Mouse (Mus musculus) kidney, adult 2 months (tissue): ENCODE data around the gene Tfpt. TPM values are rescaled to one million over a fixed set of nuclear protein-coding genes. Genes with fewer than 3 reads are reported as not detected.

ENCODE experiments used
- DNase-seq: peaks from one replicate; pipeline ENCODE4 v3.0.0; 2021
- H3K27ac ChIP-seq: fragments of 200-500 bp; 2 replicates; pipeline ENCODE4 v1.5.1; 2012; ENCODE audit warnings: low read depth, low read length, control low read depth, inconsistent platforms; ENCODE audit not compliant: insufficient read depth
- H3K27me3 ChIP-seq: fragments of 200-500 bp; replicated peaks from 2 replicates; pipeline ENCODE4 v1.6.1; 2012; ENCODE audit warnings: mild to moderate bottlenecking, moderate library complexity, low read length, inconsistent platforms; ENCODE audit not compliant: control insufficient read depth, insufficient read depth
- H3K36me3 ChIP-seq: fragments of 200-500 bp; 2 replicates; pipeline ENCODE4 v1.6.1; 2012; ENCODE audit warnings: mild to moderate bottlenecking, moderate library complexity, low read length, inconsistent platforms; ENCODE audit not compliant: control insufficient read depth, insufficient read depth
- H3K4me1 ChIP-seq: fragments of 200-500 bp; 2 replicates; pipeline ENCODE4 v1.6.1; 2011; ENCODE audit warnings: low read length; ENCODE audit not compliant: control insufficient read depth, insufficient read depth
- H3K4me3 ChIP-seq: fragments of 200-500 bp; 2 replicates; pipeline ENCODE4 v1.5.1; 2011; ENCODE audit warnings: mild to moderate bottlenecking, low read depth, low read length, control low read depth; ENCODE audit not compliant: insufficient read depth
- CTCF ChIP-seq: fragments of 200-500 bp; conservative IDR thresholded peaks from 2 replicates; pipeline ENCODE4 v1.5.1; 2011; ENCODE audit warnings: low read depth, mild to moderate bottlenecking, control low read depth, low read length, moderate library complexity, mixed read lengths; ENCODE audit not compliant: insufficient read depth, insufficient read length
- POLR2A ChIP-seq: fragments of 200-500 bp; IDR thresholded peaks from one replicate; pipeline ENCODE4 v1.6.1; 2011; ENCODE audit warnings: low read depth, low read length, control low read depth
- WGBS: fragments of 180-500 bp; shearing (Covaris S2); methylation state at CpG from one replicate; pipeline ENCODE4 v1.1.7; 2018; 5-methylcytosine and 5-hydroxymethylcytosine counted together
- polyA plus RNA-seq: library from polyadenylated mRNA; depleted of rRNA; stranded (reverse); fragments of >200 nt; gene quantifications from 2 replicates; pipeline ENCODE4 v1.2.3, GENCODE M21; 2012

Tfpt gene
- polyA plus RNA-seq, 1 experiment = 9.9 TPM

DNA sequence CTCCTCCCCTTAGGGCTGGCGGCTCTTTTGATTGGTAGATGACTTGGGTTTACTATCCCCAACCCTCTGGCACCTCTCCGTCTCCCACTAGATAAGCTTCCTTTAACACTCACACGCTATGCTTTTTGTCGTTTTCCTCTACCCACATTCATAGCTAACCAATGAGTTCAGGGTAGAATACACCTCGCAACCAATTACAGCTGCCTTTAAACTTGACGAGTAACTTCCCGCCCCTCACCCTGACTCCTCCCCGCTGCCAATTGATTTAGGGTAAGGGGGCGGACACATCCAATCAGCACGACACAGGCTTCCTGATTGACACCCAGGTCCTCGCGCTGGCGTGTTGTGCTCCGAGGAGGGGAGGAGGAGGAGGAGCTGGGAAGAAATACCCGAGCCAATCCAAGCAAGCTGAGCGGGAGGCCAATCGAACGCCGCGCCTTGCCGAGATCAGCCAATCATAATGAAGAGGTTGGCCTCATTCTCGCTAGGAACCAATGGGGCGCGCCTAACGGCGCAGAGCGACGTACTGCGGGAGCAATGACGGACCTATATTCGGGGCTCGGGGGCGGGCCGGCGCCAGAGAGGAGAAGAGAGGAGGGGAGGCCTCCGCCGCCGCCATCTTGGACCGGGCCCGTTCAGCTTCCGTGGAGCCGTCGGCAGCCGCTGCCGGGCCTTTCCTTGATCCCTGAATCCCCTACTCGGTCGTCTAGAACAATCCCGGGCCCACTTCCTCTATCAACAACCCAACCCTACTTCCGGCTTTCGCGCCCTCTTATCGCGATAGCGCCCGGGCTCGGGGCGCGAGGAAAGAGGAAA lies 15.2 kb upstream of the Tfpt start, which contains the start of gene Cnot3:
Cnot3 (plus strand) TSS at position 597 of the 816 bp plus-strand sequence.
- H3K4me3 ChIP-seq = peak within 1 kb of the TSS; percentile 99
- 1% methylated on average over 58 of the region's 58 CpGs for WGBS
- TF ChIP-seq POLR2A = peak; percentile 32
- no peak for TF ChIP-seq CTCF
- DNase-seq = peak; percentile 100
- peaks cover 14% of the 10 kb centered on the region for H3K4me1 ChIP-seq
- peak within 1 kb of the TSS; percentile 94 for H3K27ac ChIP-seq
- no peaks in the 10 kb centered on the region for H3K36me3 ChIP-seq
- H3K27me3 ChIP-seq = no peaks in the 10 kb centered on the region

DNA sequence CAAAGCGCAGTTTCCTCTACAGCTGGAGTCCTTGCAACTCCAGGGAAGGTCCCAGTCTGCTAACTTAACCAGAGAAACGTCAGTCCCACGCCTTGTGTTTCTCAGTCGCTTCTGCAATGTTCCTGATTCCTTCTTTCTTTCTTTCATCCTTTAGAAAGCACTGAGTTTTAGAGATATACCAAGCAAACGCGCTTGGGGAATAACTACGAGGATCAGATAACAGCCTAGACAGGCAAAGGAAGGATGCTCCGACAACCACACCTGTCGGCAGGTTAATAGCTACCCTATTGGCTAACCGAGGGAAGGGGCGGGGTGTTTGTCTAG lies 14.6 kb upstream of the Tfpt start:
- no peak for DNase-seq
- Histone ChIP-seq H3K4me3 (peak overlapping the region; percentile 23), H3K36me3 (no peaks in the 10 kb centered on the region), H3K27ac (no peak overlapping the region), H3K4me1 (peaks cover 14% of the 10 kb centered on the region), H3K27me3 (no peaks in the 10 kb centered on the region)
- WGBS = 2% methylated on average over 11 of the region's 11 CpGs
- TF ChIP-seq POLR2A (no peak), CTCF (no peak)

DNA sequence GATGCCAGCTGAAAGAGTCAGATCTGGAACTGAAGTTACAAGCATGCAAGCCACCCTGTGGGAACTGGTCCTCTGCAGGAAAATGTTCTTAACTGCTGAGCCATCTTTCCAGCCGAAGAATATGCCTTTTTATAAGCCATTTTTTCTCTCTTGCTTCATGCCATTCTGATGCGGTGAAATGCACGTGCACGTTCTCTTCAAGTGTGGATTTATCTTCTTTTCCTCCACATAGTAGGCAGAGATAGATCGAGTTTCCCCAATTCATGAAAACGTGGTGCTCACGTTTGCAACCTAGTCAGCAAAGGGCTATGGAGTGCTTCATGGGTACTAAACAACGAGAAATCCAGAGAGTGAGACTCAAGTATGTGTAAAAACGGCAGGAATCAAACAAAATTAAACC lies 14.1 kb upstream of the Tfpt start:
- WGBS = 13% methylated on average over 9 of the region's 9 CpGs
- DNase-seq = no peak
- H3K36me3 ChIP-seq = no peaks in the 10 kb centered on the region
- TF ChIP-seq POLR2A = no peak
- TF ChIP-seq CTCF = no peak
- H3K27ac ChIP-seq = no peak overlapping the region
- peaks cover 14% of the 10 kb centered on the region for H3K4me1 ChIP-seq
- H3K27me3 ChIP-seq = no peaks in the 10 kb centered on the region
- no peak overlapping the region for H3K4me3 ChIP-seq

DNA sequence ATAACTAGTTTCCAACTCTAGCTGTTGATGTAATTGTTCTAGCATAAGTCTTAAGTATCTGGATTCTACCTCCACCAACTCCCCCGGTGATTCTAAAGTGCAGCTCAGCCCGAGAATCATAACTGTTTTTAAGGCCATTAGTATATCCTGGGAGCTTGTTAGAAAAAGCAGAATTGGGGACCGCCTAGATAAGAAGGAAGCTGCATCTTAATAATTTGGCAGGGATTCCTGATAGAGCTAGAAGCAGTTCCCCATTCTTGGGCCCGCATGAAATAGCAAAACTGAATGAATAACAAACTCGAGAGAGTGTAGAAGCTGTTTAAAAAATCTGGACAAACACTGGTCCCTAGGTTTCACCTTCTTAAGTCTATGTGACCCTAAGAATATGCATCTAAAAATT lies 13.7 kb upstream of the Tfpt start:
- Histone ChIP-seq H3K27me3 (no peaks in the 10 kb centered on the region), H3K27ac (no peak overlapping the region), H3K4me3 (no peak overlapping the region), H3K36me3 (no peaks in the 10 kb centered on the region), H3K4me1 (peaks cover 14% of the 10 kb centered on the region)
- 57% methylated on average over 5 of the region's 5 CpGs for WGBS
- TF ChIP-seq CTCF = no peak
- no peak for TF ChIP-seq POLR2A
- no peak for DNase-seq

DNA sequence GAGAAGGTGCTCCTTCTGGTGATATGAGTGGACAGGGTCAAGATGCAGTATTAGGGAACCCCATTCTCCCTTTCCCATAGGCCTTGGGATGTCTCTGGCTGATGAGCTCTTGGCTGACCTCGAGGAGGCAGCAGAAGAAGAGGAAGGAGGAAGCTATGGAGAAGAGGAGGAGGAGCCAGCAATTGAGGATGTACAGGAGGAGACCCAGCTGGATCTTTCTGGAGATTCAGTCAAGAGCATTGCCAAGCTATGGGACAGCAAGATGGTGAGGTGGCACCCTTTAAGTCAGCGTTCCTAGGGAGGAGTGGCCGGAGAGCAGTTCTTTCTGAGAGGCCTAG lies 718 bp upstream of the Tfpt start:
- Histone ChIP-seq H3K27me3 (no peaks in the 10 kb centered on the region), H3K36me3 (no peaks in the 10 kb centered on the region), H3K4me1 (peaks cover 10% of the 10 kb centered on the region), H3K27ac (no peak overlapping the region), H3K4me3 (peak overlapping the region; percentile 99)
- WGBS = 41% methylated on average over 3 of the region's 3 CpGs
- no peak for DNase-seq
- TF ChIP-seq CTCF (no peak), POLR2A (no peak)

DNA sequence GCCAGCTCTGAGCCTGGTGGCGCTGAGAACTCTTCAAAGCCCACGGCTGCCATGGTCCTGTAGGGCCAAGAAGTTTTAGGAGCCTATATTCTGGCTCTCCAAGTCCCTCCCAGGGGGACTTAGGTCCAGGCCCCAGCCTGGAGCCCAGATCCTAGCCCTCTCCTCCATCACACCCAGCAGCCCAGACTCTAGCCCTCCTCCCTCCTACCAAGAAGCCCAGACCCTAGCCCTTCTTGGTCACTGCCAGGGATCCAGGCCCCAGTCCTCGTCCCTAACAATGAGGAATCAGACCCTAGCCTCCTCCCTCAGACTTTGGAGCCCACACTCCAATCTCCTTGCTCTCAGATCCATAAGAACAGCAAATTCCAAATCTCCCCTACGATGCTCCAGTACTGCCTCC lies 699 bp downstream of the Tfpt start:
- no peak for TF ChIP-seq CTCF
- TF ChIP-seq POLR2A = no peak
- H3K27ac ChIP-seq = peak overlapping the region; percentile 99; the same call in 1 of the 2 replicates
- H3K36me3 ChIP-seq = no peaks in the 10 kb centered on the region
- WGBS = 29% methylated on average over 4 of the region's 4 CpGs
- H3K4me3 ChIP-seq = peak overlapping the region; percentile 99
- H3K4me1 ChIP-seq = peaks cover 10% of the 10 kb centered on the region
- no peak for DNase-seq
- no peaks in the 10 kb centered on the region for H3K27me3 ChIP-seq

DNA sequence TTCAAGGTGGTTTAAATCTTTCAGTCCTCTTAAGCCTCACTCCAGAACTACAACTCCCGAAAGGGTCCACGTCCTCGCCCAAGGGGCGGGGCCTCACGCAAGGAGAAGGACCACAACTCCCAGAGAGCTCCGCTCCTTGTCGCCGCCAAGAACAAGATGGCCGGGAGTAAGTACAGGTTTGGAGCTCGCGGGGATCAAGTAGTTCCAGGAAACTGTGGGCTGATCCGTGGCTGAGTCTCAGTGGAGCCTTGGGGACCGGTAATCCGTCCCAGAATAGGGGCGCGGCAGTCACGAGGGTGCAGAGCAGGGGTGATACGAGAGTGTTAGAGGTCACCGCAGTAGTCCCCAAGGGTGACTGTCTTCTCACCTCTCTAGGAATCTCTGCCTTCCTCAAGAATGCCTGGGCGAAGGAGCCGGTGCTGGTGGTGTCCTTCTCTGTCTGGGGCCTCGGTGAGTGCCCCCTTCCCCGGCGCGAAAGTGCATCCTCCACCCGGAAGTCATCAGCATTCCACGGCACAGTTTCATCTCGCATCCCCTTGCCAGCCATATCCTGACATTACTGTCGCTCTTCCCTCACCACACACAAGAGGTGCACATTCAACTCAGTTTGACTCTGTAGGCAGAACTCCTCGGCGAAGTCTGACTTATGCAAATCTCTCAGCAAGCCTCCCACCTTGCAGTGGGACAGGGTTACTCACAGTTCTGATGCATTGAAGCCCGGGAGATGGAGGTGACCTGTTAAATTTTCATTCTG lies 12.3 kb downstream of the Tfpt start, which contains the start of gene Ndufa3:
Ndufa3 (plus strand) TSS at position 132 of the 754 bp plus-strand sequence.
- Histone ChIP-seq H3K27ac (peak within 1 kb of the TSS; percentile 87), H3K36me3 (no peaks in the 10 kb centered on the region; the same call in 1 of the 2 replicates), H3K4me1 (no peaks in the 10 kb centered on the region), H3K27me3 (no peaks in the 10 kb centered on the region), H3K4me3 (peak within 1 kb of the TSS; percentile 86)
- TF ChIP-seq CTCF (no peak), POLR2A (peak; percentile 65)
- peak; percentile 94 for DNase-seq
- WGBS = 1% methylated on average over 32 of the region's 32 CpGs
